Mouse (Mus musculus): ENCODE data around the gene Itln1. TPM values are rescaled to one million over a fixed set of nuclear protein-coding genes. Genes with fewer than 3 reads are reported as not detected.

Gene Itln1
- total RNA-seq, 1 experiment = not detected

GRCm38 (mm10) chr1:171552230-171552629 is 17.1 kb upstream of the Itln1 start:
- H3K36me3 ChIP-seq (ENCODE audit: control insufficient read depth, insufficient read depth, low read length, poor library complexity, severe bottlenecking) = no peaks in the 10 kb centered on the region
- H3K4me3 ChIP-seq (ENCODE audit: insufficient read depth in 1 of 2, low read depth in 1 of 2, low read length in 2 of 2, poor library complexity in 1 of 2, severe bottlenecking in 1 of 2) = no peak overlapping the region
- no peak overlapping the region for H3K9ac ChIP-seq (ENCODE audit: insufficient read depth, low read depth, low read length, poor library complexity, severe bottlenecking)
- TF ChIP-seq CHD2 (IDR thresholded peaks at IDR 0.05; ENCODE audit: low read depth, low read length) (no peak), MAFK (IDR thresholded peaks at IDR 0.05; ENCODE audit: insufficient read depth, low read depth, low read length) (no peak), HCFC1 (IDR thresholded peaks at IDR 0.05; ENCODE audit: borderline replicate concordance, insufficient read depth, low read length) (no peak), ZNF384 (IDR thresholded peaks at IDR 0.05; ENCODE audit: low read depth, low read length) (no peak), ZC3H11A (IDR thresholded peaks at IDR 0.05; ENCODE audit: borderline replicate concordance, low read depth, low read length) (no peak)
- no peaks in the 10 kb centered on the region for H3K9me3 ChIP-seq (ENCODE audit: control insufficient read depth, insufficient read depth, low read depth, low read length)
- no peak for DNase-seq (ENCODE audit: low read depth, low spot score)
- no peak overlapping the region for H3K27ac ChIP-seq (ENCODE audit: insufficient read depth, low read depth, low read length, poor library complexity, severe bottlenecking)
- no peaks in the 10 kb centered on the region for H3K4me1 ChIP-seq (ENCODE audit: control insufficient read depth in 2 of 2, insufficient read depth in 2 of 2, low read length in 2 of 2, poor library complexity in 1 of 2)
- in situ Hi-C loops (cut with MboI; ENCODE audit: low sequenced_read_pairs in 2 of 2, unreplicated experiment in 2 of 2) = no loop called here

GRCm38 (mm10) chr1:171551326-171551725 is 16.2 kb upstream of the Itln1 start:
- Histone ChIP-seq H3K9ac (ENCODE audit: insufficient read depth, low read depth, low read length, poor library complexity, severe bottlenecking) (no peak overlapping the region), H3K4me3 (ENCODE audit: insufficient read depth in 1 of 2, low read depth in 1 of 2, low read length in 2 of 2, poor library complexity in 1 of 2, severe bottlenecking in 1 of 2) (no peak overlapping the region), H3K27ac (ENCODE audit: insufficient read depth, low read depth, low read length, poor library complexity, severe bottlenecking) (no peak overlapping the region), H3K4me1 (ENCODE audit: control insufficient read depth in 2 of 2, insufficient read depth in 2 of 2, low read length in 2 of 2, poor library complexity in 1 of 2) (no peaks in the 10 kb centered on the region), H3K9me3 (ENCODE audit: control insufficient read depth, insufficient read depth, low read depth, low read length) (no peaks in the 10 kb centered on the region), H3K36me3 (ENCODE audit: control insufficient read depth, insufficient read depth, low read length, poor library complexity, severe bottlenecking) (no peaks in the 10 kb centered on the region)
- DNase-seq (ENCODE audit: low read depth, low spot score) = no peak
- in situ Hi-C loops (cut with MboI; ENCODE audit: low sequenced_read_pairs in 2 of 2, unreplicated experiment in 2 of 2) = no loop called here
- TF ChIP-seq ZNF384 (IDR thresholded peaks at IDR 0.05; ENCODE audit: low read depth, low read length) (no peak), ZC3H11A (IDR thresholded peaks at IDR 0.05; ENCODE audit: borderline replicate concordance, low read depth, low read length) (no peak), CHD2 (IDR thresholded peaks at IDR 0.05; ENCODE audit: low read depth, low read length) (no peak), HCFC1 (IDR thresholded peaks at IDR 0.05; ENCODE audit: borderline replicate concordance, insufficient read depth, low read length) (no peak), MAFK (IDR thresholded peaks at IDR 0.05; ENCODE audit: insufficient read depth, low read depth, low read length) (no peak)

DNA sequence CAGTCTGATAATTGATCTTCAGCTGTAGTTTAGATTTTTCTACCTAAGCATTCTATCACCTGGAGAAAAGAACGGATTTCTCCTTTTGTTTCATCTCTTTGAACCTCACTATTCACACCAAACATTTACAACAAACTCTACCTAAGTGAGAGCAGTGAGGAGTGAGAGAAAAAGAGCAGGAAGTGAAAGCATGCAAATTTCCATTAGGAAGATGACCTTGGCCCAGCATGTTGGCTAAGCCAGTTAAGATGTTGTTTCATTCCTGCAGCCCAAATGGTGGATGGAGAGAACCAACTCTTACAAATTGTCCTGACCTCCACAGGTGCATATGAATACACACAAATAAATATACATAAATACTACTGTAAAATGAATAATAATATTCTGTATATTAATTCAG is 5.6 kb upstream of the Itln1 start:
- Histone ChIP-seq H3K9me3 (ENCODE audit: control insufficient read depth, insufficient read depth, low read depth, low read length) (0 out of 2 replicates have a peak, but pooled peaks cover 2% of the 10 kb centered on the region), H3K27ac (ENCODE audit: insufficient read depth, low read depth, low read length, poor library complexity, severe bottlenecking) (no peak overlapping the region), H3K4me1 (ENCODE audit: control insufficient read depth in 2 of 2, insufficient read depth in 2 of 2, low read length in 2 of 2, poor library complexity in 1 of 2) (no peaks in the 10 kb centered on the region), H3K4me3 (ENCODE audit: insufficient read depth in 1 of 2, low read depth in 1 of 2, low read length in 2 of 2, poor library complexity in 1 of 2, severe bottlenecking in 1 of 2) (no peak overlapping the region), H3K9ac (ENCODE audit: insufficient read depth, low read depth, low read length, poor library complexity, severe bottlenecking) (no peak overlapping the region), H3K36me3 (ENCODE audit: control insufficient read depth, insufficient read depth, low read length, poor library complexity, severe bottlenecking) (no peaks in the 10 kb centered on the region)
- no peak for DNase-seq (ENCODE audit: low read depth, low spot score)
- no peak for TF ChIP-seq HCFC1 (IDR thresholded peaks at IDR 0.05; ENCODE audit: borderline replicate concordance, insufficient read depth, low read length)
- no peak; the same call in 1 of the 2 replicates for TF ChIP-seq ZC3H11A (IDR thresholded peaks at IDR 0.05; ENCODE audit: borderline replicate concordance, low read depth, low read length)
- TF ChIP-seq MAFK (IDR thresholded peaks at IDR 0.05; ENCODE audit: insufficient read depth, low read depth, low read length) = no peak
- no peak for TF ChIP-seq CHD2 (IDR thresholded peaks at IDR 0.05; ENCODE audit: low read depth, low read length)
- no peak for TF ChIP-seq ZNF384 (IDR thresholded peaks at IDR 0.05; ENCODE audit: low read depth, low read length)
- in situ Hi-C loops (cut with MboI; ENCODE audit: low sequenced_read_pairs in 2 of 2, unreplicated experiment in 2 of 2) = no loop called here

- Histone ChIP-seq H3K9me3 (ENCODE audit: control insufficient read depth, insufficient read depth, low read depth, low read length) (no peaks in the 10 kb centered on the region), H3K4me3 (ENCODE audit: insufficient read depth in 1 of 2, low read depth in 1 of 2, low read length in 2 of 2, poor library complexity in 1 of 2, severe bottlenecking in 1 of 2) (no peak overlapping the region), H3K9ac (ENCODE audit: insufficient read depth, low read depth, low read length, poor library complexity, severe bottlenecking) (no peak overlapping the region), H3K4me1 (ENCODE audit: control insufficient read depth in 2 of 2, insufficient read depth in 2 of 2, low read length in 2 of 2, poor library complexity in 1 of 2) (no peaks in the 10 kb centered on the region), H3K27ac (ENCODE audit: insufficient read depth, low read depth, low read length, poor library complexity, severe bottlenecking) (no peak overlapping the region), H3K36me3 (ENCODE audit: control insufficient read depth, insufficient read depth, low read length, poor library complexity, severe bottlenecking) (no peaks in the 10 kb centered on the region)
- no peak for DNase-seq (ENCODE audit: low read depth, low spot score)
- in situ Hi-C loops (cut with MboI; ENCODE audit: low sequenced_read_pairs in 2 of 2, unreplicated experiment in 2 of 2) = no loop called here
- TF ChIP-seq HCFC1 (IDR thresholded peaks at IDR 0.05; ENCODE audit: borderline replicate concordance, insufficient read depth, low read length) (no peak), CHD2 (IDR thresholded peaks at IDR 0.05; ENCODE audit: low read depth, low read length) (no peak), ZC3H11A (IDR thresholded peaks at IDR 0.05; ENCODE audit: borderline replicate concordance, low read depth, low read length) (no peak), MAFK (IDR thresholded peaks at IDR 0.05; ENCODE audit: insufficient read depth, low read depth, low read length) (no peak), ZNF384 (IDR thresholded peaks at IDR 0.05; ENCODE audit: low read depth, low read length) (no peak)
Measured at GRCm38 (mm10) chr1:171534557-171534956, 537 bp downstream of the Itln1 start.

DNA sequence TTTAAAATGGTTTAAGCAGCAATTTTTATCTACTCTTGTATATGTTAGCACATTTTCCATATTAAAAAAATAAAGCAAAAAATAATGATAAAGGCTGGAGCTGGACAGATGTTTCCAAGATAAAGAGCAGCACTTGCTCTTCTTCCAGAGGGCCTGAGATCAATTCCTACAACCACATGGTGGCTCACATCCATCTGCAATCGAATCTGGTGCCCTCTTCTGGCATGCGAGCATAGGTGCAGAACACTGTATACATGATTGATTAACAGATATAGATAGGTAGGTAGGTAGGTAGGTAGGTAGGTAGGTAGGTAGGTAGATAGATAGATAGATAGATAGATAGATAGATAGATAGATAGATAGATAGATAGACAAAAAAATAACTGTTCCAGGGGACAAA is 2.3 kb downstream of the Itln1 start:
- Histone ChIP-seq H3K9me3 (ENCODE audit: control insufficient read depth, insufficient read depth, low read depth, low read length) (no peaks in the 10 kb centered on the region), H3K9ac (ENCODE audit: insufficient read depth, low read depth, low read length, poor library complexity, severe bottlenecking) (no peak overlapping the region), H3K36me3 (ENCODE audit: control insufficient read depth, insufficient read depth, low read length, poor library complexity, severe bottlenecking) (no peaks in the 10 kb centered on the region), H3K4me3 (ENCODE audit: insufficient read depth in 1 of 2, low read depth in 1 of 2, low read length in 2 of 2, poor library complexity in 1 of 2, severe bottlenecking in 1 of 2) (no peak overlapping the region), H3K27ac (ENCODE audit: insufficient read depth, low read depth, low read length, poor library complexity, severe bottlenecking) (no peak overlapping the region), H3K4me1 (ENCODE audit: control insufficient read depth in 2 of 2, insufficient read depth in 2 of 2, low read length in 2 of 2, poor library complexity in 1 of 2) (no peaks in the 10 kb centered on the region)
- in situ Hi-C loops (cut with MboI; ENCODE audit: low sequenced_read_pairs in 2 of 2, unreplicated experiment in 2 of 2) = no loop called here
- no peak for TF ChIP-seq ZNF384 (IDR thresholded peaks at IDR 0.05; ENCODE audit: low read depth, low read length)
- TF ChIP-seq MAFK (IDR thresholded peaks at IDR 0.05; ENCODE audit: insufficient read depth, low read depth, low read length) = no peak
- no peak for TF ChIP-seq CHD2 (IDR thresholded peaks at IDR 0.05; ENCODE audit: low read depth, low read length)
- no peak for TF ChIP-seq ZC3H11A (IDR thresholded peaks at IDR 0.05; ENCODE audit: borderline replicate concordance, low read depth, low read length)
- TF ChIP-seq HCFC1 (IDR thresholded peaks at IDR 0.05; ENCODE audit: borderline replicate concordance, insufficient read depth, low read length) = no peak
- DNase-seq (ENCODE audit: low read depth, low spot score) = no peak

Data from ES-E14 (cell line).